Mouse (Mus musculus): Measurements from ENCODE around the gene Mef2d. TPM values are rescaled to one million over a fixed set of nuclear protein-coding genes. Genes with fewer than 3 reads are reported as not detected.

Gene Mef2d
- 100 to 1,000 TPM; 206 to 210 TPM for total RNA-seq (2021)
- long read RNA-seq, experiment 1, full-length matches to known transcripts, result 17 of 127 reads
- long read RNA-seq, experiment 1, partial matches to known transcripts, result 66 of 127 reads
- long read RNA-seq, experiment 1, other reads (novel, unspliced or antisense), result 44 of 127 reads
- long read RNA-seq, experiment 2, transcript Mef2d-203 (12 exons, 1,791 nt), result major isoform, 17 of 167 reads
- long read RNA-seq, experiment 2, partial matches to known transcripts, result 119 of 167 reads
- long read RNA-seq, experiment 2, other reads (novel, unspliced or antisense), result 30 of 167 reads

DNA sequence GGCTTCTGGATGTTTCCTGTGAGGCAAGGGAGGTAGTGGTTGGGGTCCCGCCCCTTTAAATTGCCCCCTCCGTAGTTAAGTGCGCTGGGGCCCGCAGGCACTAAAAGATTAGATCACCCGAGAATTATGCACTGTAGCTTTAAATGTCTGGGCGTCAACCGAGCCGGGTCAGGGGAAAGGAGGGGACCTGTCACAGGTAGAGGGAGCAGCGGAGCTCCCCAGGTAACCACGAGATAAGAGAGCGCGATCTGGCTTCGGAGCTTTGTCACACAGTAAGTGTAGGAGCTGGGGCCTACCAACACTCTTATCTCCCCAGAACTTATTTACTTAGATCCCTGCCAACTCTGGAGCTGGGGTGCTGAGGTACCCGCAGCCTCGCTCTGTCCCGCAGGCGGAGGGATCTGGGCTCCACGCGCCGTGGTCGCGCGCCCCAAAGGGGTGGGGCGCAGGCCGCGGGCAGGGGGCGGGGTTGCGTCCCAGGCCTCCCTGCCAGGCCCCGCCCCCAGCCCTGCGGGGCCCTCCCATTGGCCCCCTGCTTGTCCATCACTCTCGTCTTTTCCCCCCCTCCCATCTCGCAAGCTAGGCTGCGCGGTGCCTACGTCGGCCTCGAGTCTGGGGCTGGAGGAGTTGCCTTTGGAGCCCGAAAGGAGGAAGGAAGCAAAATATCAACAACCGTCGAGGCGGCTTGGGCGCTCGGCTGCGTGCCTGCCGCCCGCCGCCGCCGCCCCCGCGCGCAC is at the start of gene Mef2d:
Gene Mef2d, plus strand, starts transcription at position 586 of the 737 bp plus-strand sequence.
- H3K4me3 ChIP-seq, result peak within 1 kb of the TSS; percentile 63
- peak within 1 kb of the TSS; percentile 96 for H3K27ac ChIP-seq
- DNase-seq (ENCODE audit: low spot score in 2 of 2), result peak; percentile 93 to 95
- TF ChIP-seq CTCF (conservative IDR thresholded peaks at IDR 0.05), result peak; percentile 57

DNA sequence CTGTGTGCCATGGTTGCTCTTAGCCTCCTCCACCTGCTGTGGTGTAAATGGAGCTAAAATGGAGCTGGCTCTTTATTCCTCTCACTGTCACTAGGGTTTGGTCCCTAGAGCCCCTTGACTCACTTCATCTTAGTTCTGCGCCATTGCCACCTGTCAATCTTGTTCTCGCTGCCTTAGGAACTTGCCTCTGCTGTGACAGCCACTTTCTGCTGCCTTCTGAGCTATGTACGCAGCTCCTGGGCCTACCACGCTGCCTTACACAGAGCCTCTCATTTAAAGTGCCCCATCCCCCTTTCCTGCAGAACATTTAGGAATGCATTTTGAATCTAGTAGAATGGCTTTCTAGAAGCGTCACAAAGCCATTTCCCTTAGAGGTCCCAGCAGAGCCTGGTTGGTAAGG is 48.0 kb upstream of the Mef2d start:
- H3K4me3 ChIP-seq, result no peak overlapping the region
- no peak for DNase-seq (ENCODE audit: low spot score in 2 of 2)
- no peak overlapping the region for H3K27ac ChIP-seq
- no peak for TF ChIP-seq CTCF (conservative IDR thresholded peaks at IDR 0.05)

DNA sequence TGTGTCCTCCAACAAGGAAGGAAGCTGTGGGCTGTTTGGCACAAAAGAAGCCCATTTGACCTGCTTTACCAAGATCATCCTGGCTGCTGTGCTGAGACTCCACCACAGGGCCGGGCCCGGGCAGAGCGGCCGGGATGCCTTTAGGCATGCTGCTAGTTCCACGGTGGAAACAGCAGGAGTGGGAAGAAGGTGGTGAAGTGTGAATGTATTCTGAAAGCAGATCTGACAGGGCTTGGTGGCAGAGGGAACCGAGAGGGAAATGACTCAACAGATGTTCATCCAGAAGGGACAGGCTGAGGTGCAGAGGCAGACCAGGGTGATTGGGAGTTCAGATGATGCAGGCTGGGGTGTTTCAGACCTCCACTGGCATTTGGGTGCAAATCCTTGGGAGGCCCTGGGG is 44.5 kb upstream of the Mef2d start:
- Histone ChIP-seq H3K4me3 (no peak overlapping the region), H3K27ac (no peak overlapping the region)
- DNase-seq (ENCODE audit: low spot score in 2 of 2), result no peak
- TF ChIP-seq CTCF (conservative IDR thresholded peaks at IDR 0.05), result no peak

DNA sequence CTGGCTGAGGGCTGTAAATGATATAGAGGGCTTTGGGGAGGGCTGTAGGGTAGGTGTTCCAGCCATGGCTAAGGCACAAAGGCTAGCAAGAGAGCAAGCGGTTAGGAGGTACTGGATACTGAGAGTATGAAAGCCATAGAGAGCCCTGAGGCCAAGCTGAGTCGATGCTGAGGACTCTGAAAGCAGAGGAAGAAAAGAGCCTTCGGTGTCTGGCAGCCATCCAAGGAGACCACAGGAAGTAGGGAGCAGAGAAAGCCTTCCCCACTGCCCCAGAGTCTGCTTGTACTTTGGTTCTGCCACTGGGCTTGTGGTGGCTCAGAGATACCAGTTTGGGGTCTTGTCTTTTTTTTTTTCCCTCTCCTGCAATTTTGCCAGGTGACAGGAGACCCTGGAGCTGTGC is 41.9 kb upstream of the Mef2d start:
- Histone ChIP-seq H3K4me3 (no peak overlapping the region), H3K27ac (no peak overlapping the region)
- TF ChIP-seq CTCF (conservative IDR thresholded peaks at IDR 0.05), result no peak
- no peak for DNase-seq (ENCODE audit: low spot score in 2 of 2)

DNA sequence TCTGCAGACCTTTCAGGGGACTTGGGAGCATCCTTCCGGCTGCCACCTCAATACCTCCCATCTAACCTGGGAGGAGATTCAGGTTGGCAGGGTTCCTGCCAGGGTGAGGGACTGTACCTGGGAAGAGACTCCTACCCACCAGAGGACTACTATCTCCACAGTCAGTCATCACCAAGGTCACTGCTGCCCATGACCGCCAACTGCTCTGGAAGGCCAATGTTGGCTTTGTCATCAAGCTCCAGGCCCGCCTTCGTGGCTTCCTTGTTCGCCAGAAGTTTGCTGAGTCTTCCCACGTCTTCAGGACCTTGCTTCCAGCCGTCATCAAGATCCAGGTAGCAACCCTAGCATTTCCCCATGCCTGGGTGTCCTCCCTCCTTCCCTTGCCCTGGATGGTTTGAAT is 40.4 kb upstream of the Mef2d start:
- no peak for TF ChIP-seq CTCF (conservative IDR thresholded peaks at IDR 0.05)
- Histone ChIP-seq H3K4me3 (no peak overlapping the region), H3K27ac (no peak overlapping the region)
- DNase-seq (ENCODE audit: low spot score in 2 of 2), result no peak

DNA sequence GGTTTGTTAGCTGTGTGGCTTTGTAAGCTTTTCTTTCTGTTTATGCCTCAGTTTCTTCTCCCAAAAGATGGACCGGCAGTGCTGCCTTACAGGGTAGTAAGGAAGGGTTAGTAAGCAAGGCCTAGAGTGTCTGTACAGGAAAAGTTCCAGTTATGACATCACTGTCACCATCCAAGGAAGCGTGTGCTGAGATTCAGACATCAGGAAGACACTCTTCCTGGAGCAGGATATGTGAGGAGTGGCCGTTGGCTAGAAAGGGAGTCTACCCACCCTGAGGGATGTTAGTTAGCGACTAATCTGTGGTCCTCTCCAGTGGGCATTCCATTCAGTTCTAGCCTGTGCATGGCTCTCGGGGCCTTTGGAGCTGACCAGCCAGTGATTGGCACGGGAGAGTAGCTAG is 40.0 kb upstream of the Mef2d start:
- no peak overlapping the region for H3K27ac ChIP-seq
- TF ChIP-seq CTCF (conservative IDR thresholded peaks at IDR 0.05), result no peak
- H3K4me3 ChIP-seq, result no peak overlapping the region
- DNase-seq (ENCODE audit: low spot score in 2 of 2), result no peak

DNA sequence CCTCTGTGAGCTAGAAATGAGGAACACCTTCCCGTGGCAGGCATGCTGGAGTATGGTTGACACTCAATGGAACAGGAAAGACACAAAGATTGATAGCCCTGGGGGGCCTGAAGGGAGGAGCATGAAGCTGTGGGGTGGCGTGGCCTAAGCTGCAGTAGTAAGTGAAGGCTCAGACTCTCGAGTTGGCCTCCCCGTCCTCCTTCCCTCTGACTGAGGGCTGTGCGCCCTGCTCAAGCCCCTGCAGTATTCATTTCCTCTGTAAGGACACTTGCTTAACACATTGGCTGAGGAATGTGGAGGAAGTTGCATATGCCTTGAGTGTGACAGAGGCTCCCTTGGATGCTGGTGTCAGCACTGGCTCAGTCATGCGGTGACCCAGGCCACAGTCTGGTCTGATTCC is 39.6 kb upstream of the Mef2d start:
- no peak for TF ChIP-seq CTCF (conservative IDR thresholded peaks at IDR 0.05)
- no peak for DNase-seq (ENCODE audit: low spot score in 2 of 2)
- H3K27ac ChIP-seq, result no peak overlapping the region
- no peak overlapping the region for H3K4me3 ChIP-seq

DNA sequence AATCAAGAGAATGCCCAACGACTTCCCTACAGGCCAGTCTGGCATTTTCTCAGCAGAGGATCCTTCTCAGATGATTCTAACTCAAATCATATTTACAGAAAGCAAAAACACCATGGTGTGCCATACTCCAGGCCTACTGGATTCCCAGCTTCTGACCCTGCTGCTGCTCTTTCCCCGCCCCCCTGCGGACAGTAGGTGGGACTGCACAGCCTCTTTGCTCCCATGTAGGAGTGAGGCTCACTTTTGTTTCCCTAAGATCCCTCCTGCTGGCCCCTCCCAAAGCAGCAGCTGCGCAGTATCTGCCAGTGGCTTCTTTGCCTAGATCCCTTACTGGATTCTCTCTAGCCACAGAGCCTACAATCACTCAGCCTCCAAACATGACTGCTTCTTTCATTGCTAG is 36.0 kb upstream of the Mef2d start:
- no peak for DNase-seq (ENCODE audit: low spot score in 2 of 2)
- TF ChIP-seq CTCF (conservative IDR thresholded peaks at IDR 0.05), result no peak
- Histone ChIP-seq H3K27ac (no peak overlapping the region), H3K4me3 (no peak overlapping the region)

DNA sequence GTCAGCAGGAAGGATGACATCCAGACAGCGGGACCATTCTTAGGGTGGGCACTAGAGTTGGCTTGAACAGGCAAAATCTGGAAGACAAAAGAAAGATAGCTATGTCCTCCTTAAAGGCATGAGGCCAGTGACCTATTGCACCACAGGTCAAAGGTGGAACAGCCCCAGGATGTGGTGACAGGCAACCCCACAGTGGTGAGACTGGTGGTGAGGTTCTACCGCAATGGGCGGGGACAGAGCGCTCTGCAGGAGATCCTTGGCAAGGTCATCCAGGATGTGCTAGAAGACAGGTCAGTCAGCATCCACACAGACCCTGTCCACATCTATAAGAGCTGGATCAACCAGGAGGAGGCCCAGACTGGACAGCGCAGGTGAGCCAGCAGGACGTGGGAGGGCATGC is 33.0 kb upstream of the Mef2d start:
- Histone ChIP-seq H3K27ac (no peak overlapping the region), H3K4me3 (no peak overlapping the region)
- no peak for TF ChIP-seq CTCF (conservative IDR thresholded peaks at IDR 0.05)
- no peak for DNase-seq (ENCODE audit: low spot score in 2 of 2)

DNA sequence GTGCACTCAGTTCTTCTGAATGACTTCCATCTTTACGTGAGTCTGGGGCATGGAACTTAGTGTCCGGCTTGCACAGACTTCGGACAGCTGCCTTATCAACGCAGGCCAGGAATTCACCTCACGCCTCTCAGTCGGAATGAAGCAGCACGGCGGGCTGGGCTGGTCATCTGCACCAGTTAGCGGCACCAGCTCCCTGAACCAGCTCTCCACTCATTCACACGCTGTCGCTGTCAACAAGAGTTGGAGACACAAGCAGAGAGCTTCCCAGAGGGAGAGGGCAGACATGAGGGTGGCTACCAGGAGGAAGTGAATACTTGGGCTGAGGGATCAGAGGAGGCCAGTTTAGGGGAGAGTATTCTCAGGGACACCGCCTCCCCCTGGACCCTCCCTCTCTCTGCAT is 27.8 kb upstream of the Mef2d start:
- TF ChIP-seq CTCF (conservative IDR thresholded peaks at IDR 0.05), result no peak
- no peak for DNase-seq (ENCODE audit: low spot score in 2 of 2)
- H3K4me3 ChIP-seq, result no peak overlapping the region

DNA sequence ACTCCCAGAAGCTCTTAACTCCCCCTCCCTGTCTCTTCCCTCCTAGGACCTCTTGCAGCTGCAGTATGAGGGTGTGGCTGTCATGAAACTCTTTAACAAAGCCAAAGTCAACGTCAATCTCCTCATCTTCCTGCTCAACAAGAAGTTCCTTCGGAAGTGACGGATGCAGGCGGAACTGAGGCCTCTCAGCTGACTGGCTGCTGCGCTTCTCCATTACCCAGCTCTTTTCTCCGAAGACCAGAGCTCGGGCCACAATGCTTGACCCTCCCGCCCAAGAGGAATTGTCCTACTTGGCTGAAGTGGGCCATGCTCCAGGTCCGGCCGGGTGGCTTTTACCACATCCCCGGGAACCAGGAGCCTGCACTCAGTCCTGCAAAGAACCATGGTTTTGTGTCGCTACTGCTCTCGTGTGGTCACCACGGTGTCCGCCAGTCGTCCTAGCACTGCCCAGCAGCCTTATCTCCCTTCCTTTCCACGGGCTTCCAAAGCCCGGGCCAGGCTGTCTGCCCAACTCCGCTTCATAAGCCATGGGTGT is 22.0 kb upstream of the Mef2d start:
- no peak overlapping the region for H3K4me3 ChIP-seq
- TF ChIP-seq CTCF (conservative IDR thresholded peaks at IDR 0.05), result no peak
- DNase-seq (ENCODE audit: low spot score in 2 of 2), result no peak
- no peak overlapping the region for H3K27ac ChIP-seq

More for the DNA sequence above, 27.8 kb upstream of the Mef2d start:
- H3K27ac ChIP-seq, result no peak overlapping the region

DNA sequence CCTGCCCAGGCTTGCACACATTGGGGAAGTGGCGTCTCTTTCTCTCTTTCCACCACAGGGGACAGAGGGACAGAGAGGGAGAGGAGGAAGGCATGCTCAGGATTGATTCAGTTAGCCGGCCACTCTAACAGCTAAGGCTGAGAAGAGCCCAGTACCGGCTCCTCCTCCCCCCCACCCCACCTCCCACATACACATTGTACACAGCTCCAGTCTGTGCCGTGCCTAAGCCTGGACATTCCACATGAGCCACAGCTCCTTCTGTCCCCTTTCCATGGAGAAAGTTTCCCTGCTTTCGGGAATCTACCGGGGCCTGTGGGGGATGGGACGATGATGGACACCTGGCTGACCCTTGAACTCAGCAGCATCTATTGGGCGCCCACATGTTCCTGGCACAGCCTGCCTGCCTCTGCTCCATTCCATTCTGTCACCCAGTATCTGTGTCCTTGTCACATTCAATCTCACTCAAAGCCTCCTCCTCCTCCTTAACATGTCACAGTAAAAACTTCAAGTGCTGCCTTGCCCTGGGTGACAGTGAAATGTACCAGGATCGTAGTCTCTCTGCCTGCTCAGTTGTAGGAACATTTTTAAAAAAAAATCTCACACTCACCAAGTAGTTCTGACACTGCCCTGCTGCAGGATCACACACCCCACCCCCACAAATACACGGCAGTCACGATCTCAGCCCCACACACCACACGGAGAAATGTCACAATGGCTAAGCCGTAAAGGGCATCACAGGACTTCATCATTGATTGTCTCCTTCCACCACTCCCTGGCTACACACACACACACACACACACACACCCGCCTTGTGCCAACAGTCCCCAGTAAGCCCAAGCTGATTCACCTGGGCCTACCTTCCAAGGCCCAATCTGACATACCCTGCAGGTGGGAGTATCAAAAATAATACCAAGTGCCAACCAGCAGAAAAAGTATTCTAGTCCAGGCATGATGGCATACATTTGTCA is 20.7 kb upstream of the Mef2d start:
- no peak overlapping the region for H3K4me3 ChIP-seq
- TF ChIP-seq CTCF (conservative IDR thresholded peaks at IDR 0.05), result no peak
- no peak for DNase-seq (ENCODE audit: low spot score in 2 of 2)
- no peak overlapping the region for H3K27ac ChIP-seq

DNA sequence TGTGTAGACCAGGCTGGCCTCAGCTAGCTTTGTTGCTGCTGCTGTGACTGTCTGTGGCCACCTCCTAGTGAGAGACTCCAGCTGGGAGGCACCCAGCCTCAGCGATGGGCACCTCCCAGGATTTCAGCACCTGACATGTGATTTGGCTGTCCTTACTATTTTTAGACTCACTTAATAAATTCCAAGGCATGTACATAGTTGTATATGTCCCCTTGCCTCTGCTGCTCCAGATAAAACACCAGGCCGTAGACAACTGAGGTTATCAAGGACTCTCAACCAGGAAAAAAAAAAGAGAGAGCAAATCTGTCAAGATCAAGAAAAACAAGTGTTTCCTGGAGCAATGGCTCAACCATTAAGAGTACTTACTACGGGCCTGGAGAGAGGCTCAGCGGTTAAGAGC is 17.0 kb upstream of the Mef2d start:
- no peak for DNase-seq (ENCODE audit: low spot score in 2 of 2)
- Histone ChIP-seq H3K27ac (no peak overlapping the region), H3K4me3 (no peak overlapping the region)
- no peak for TF ChIP-seq CTCF (conservative IDR thresholded peaks at IDR 0.05)
